Mouse (Mus musculus) small intestine, adult 2 months (tissue): ENCODE results near the gene St6gal1.

Experiments
- CTCF ChIP-seq: fragments of 200-500 bp; IDR thresholded peaks from 2 replicates; pipeline ENCODE4 v1.5.1; 2012; ENCODE audit warnings: low read depth, mild to moderate bottlenecking, control low read depth, inconsistent platforms, low read length, moderate library complexity, mixed read lengths; ENCODE audit not compliant: insufficient replicate concordance, insufficient read length; ENCODE audit errors: extremely low read depth
- POLR2A ChIP-seq: fragments of 200-500 bp; IDR thresholded peaks from 2 replicates; pipeline ENCODE4 v1.6.1; 2012; ENCODE audit warnings: low read depth, mild to moderate bottlenecking, control low read depth, inconsistent platforms, low read length, moderate library complexity

DNA sequence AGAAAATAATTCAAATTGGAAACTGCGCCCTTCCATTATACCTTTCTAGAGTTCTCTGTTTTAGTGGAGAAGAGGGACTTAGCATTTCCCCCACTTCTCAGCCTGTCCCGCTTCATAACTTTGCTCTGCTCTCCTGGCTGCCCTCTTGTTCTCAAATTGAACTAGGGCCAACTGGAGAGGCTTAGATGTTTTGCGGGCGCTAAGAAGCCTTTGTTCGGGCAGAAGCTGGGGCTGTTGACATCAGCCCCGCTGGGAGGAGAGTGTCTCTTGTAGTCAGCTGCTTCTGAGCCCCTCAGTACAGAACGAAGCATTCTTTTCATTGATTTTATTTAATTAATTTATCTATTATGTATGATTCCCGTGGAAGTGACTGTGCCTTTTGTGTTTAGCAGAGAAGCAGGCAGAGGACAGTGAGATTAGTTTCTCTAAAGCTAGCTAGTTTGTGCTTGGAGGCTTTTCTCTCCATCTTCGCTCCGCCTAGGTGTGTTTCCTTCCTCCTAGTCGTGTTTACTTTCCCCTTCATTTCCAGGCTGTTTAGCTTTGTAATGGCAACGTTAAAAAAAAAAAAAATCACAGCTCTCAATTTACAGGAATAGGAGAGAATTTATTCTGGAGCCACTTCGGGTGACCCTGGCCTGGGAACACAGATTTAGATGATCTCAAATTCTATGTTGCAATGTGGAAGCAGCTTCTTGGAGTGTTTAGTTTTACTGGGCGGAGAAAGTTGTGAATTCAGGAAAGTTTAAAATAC is 2.2 kb downstream of the St6gal1 start:
- TF ChIP-seq POLR2A (no peak), CTCF (no peak)
